Mouse (Mus musculus): ENCODE data around the gene Slc16a7. TPM values are rescaled to one million over a fixed set of nuclear protein-coding genes. Genes with fewer than 3 reads are reported as not detected.

Gene Slc16a7
- polyA plus RNA-seq, 1 experiment from 2014 or later: 2.8 TPM

DNA sequence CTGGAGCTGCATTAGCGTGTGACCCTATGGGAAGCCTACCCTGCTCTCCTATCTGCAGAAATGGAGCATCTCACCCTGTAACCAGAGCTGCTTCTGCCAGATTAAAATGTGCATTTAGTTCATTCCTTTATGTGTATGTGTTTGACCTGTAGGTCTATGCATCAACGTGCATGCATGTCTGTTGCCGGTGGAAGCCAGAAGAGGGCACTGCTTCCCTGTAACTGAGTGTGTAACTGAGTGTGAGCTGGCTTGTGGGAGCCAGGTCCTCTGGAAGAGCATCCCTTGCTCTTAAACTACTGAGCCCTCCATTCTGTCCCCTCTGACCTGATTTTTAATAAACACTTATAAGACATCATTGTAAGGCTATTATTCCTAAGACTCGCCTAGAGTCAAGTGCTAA is 124.3 kb downstream of the Slc16a7 start:
- no peaks in the 10 kb centered on the region for H3K9me3 ChIP-seq (replicated peaks)
- WGBS: 69% methylated on average over 4 of the region's 4 CpGs
- DNase-seq (ENCODE audit: low spot score): peak; percentile 64
- no peaks in the 10 kb centered on the region for H3K27me3 ChIP-seq (ENCODE audit: low read depth, poor library complexity, severe bottlenecking)
- no peak overlapping the region for H3K27ac ChIP-seq
- H3K4me1 ChIP-seq: no peaks in the 10 kb centered on the region
- H3K4me3 ChIP-seq: no peak overlapping the region
- H3K36me3 ChIP-seq: no peaks in the 10 kb centered on the region

- Histone ChIP-seq H3K4me3 (no peak overlapping the region), H3K4me1 (no peaks in the 10 kb centered on the region), H3K36me3 (no peaks in the 10 kb centered on the region), H3K27me3 (ENCODE audit: low read depth, poor library complexity, severe bottlenecking) (no peaks in the 10 kb centered on the region), H3K9me3 (replicated peaks) (no peaks in the 10 kb centered on the region), H3K27ac (no peak overlapping the region)
- DNase-seq (ENCODE audit: low spot score): no peak
- WGBS: 95% methylated on average over 4 of the region's 4 CpGs
These were observed 133.4 kb downstream of the Slc16a7 start for GRCm38 (mm10) chr10:125255904-125256303.

DNA sequence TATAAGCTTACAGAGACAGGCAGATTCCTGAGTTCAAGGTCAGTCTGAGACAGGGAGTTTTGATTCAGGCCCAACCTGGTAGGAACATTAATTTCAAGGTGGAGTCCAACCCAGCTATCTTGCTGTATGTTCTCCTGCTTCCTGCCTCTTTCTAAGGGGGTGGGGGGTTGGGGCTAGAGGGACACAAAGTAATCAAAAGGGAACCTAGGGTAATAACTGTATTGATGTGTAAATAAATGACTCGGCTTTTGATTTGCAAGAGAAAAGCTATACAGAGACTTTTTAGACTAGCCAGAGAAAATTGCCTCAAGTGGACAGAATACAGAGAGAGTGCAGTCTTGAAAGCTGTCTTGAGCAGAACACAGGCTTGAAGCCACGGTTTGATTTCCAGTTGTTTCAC is 174.7 kb downstream of the Slc16a7 start:
- Histone ChIP-seq H3K27ac (no peak overlapping the region), H3K4me1 (no peaks in the 10 kb centered on the region), H3K36me3 (no peaks in the 10 kb centered on the region), H3K4me3 (no peak overlapping the region), H3K9me3 (replicated peaks) (no peaks in the 10 kb centered on the region), H3K27me3 (ENCODE audit: low read depth, poor library complexity, severe bottlenecking) (no peaks in the 10 kb centered on the region)
- WGBS: 80% methylated on average over 2 of the region's 2 CpGs
- DNase-seq (ENCODE audit: low spot score): no peak

DNA sequence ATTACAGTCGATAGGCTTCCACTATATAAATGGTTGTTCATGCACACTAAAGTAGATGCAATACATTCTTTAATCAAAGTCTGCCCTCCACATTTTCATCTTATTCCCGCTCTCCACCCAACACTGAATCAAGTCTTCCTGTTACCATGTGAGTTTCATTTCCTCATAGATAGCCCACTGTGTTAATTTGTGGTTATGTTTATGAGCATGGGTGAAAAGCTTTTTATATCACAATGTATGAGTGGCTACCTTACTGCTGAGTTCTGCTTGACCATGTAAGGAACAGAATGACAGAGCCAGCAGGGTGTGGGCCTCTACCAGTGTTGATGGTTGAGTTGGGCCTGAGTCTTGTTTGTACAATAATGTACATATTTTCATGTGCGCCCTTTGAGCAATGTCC is 175.5 kb downstream of the Slc16a7 start:
- Histone ChIP-seq H3K27ac (no peak overlapping the region), H3K9me3 (replicated peaks) (no peaks in the 10 kb centered on the region), H3K4me3 (no peak overlapping the region), H3K27me3 (ENCODE audit: low read depth, poor library complexity, severe bottlenecking) (no peaks in the 10 kb centered on the region), H3K36me3 (no peaks in the 10 kb centered on the region), H3K4me1 (no peaks in the 10 kb centered on the region)
- no peak for DNase-seq (ENCODE audit: low spot score)
- WGBS: 95% methylated on average over 3 of the region's 3 CpGs

- DNase-seq (ENCODE audit: low spot score): no peak
- H3K27me3 ChIP-seq (ENCODE audit: low read depth, poor library complexity, severe bottlenecking): no peaks in the 10 kb centered on the region
- no peaks in the 10 kb centered on the region for H3K36me3 ChIP-seq
- no peak overlapping the region for H3K27ac ChIP-seq
- WGBS: 71% methylated on average over 5 of the region's 5 CpGs
- H3K4me1 ChIP-seq: no peaks in the 10 kb centered on the region
- no peaks in the 10 kb centered on the region for H3K9me3 ChIP-seq (replicated peaks)
- no peak overlapping the region for H3K4me3 ChIP-seq
These were observed 201.7 kb downstream of the Slc16a7 start for GRCm38 (mm10) chr10:125187544-125187943.

GRCm38 (mm10) chr10:125185387-125185786 is 203.9 kb downstream of the Slc16a7 start:
- no peaks in the 10 kb centered on the region for H3K27me3 ChIP-seq (ENCODE audit: low read depth, poor library complexity, severe bottlenecking)
- 87% methylated on average over 4 of the region's 4 CpGs for WGBS
- no peaks in the 10 kb centered on the region for H3K4me1 ChIP-seq
- H3K36me3 ChIP-seq: no peaks in the 10 kb centered on the region
- H3K27ac ChIP-seq: no peak overlapping the region
- DNase-seq (ENCODE audit: low spot score): no peak
- no peak overlapping the region for H3K4me3 ChIP-seq
- no peaks in the 10 kb centered on the region for H3K9me3 ChIP-seq (replicated peaks)

- Histone ChIP-seq H3K27me3 (ENCODE audit: low read depth, poor library complexity, severe bottlenecking) (no peaks in the 10 kb centered on the region), H3K4me1 (no peaks in the 10 kb centered on the region), H3K9me3 (replicated peaks) (no peaks in the 10 kb centered on the region), H3K27ac (no peak overlapping the region), H3K4me3 (no peak overlapping the region), H3K36me3 (no peaks in the 10 kb centered on the region)
- WGBS: 52% methylated on average over 5 of the region's 5 CpGs
- no peak for DNase-seq (ENCODE audit: low spot score)
These were observed 205.1 kb downstream of the Slc16a7 start for GRCm38 (mm10) chr10:125184146-125184545.

- H3K36me3 ChIP-seq: no peaks in the 10 kb centered on the region
- no peaks in the 10 kb centered on the region for H3K27me3 ChIP-seq (ENCODE audit: low read depth, poor library complexity, severe bottlenecking)
- DNase-seq (ENCODE audit: low spot score): no peak
- no peak overlapping the region for H3K27ac ChIP-seq
- H3K4me3 ChIP-seq: no peak overlapping the region
- whole genome bisulfite sequencing: 92% methylated on average over 3 of the region's 3 CpGs
- H3K9me3 ChIP-seq (replicated peaks): no peaks in the 10 kb centered on the region
- no peaks in the 10 kb centered on the region for H3K4me1 ChIP-seq
These were observed 206.7 kb downstream of the Slc16a7 start for GRCm38 (mm10) chr10:125182545-125182944.

DNA sequence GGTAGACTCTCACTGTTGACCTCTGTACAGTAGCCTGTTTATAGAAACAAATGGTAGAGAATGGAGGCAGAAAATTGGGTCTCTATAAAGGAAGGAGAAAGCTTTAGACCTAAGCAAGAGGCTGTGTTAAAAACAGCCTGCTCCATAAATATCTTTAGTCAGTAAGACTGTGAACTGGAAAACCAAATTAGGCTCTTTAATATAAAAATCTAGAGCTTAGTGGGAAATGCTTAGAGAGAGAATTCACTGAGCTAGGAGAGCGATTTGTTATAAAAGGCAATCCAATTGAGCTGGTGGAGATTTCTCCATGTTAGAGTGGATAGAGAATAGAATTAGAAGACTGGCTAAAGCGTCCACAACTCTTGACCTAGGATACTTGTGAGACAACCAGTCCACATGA is 211.5 kb downstream of the Slc16a7 start:
- Histone ChIP-seq H3K27ac (no peak overlapping the region), H3K27me3 (ENCODE audit: low read depth, poor library complexity, severe bottlenecking) (no peaks in the 10 kb centered on the region), H3K4me1 (no peaks in the 10 kb centered on the region), H3K9me3 (replicated peaks) (no peaks in the 10 kb centered on the region), H3K36me3 (no peaks in the 10 kb centered on the region), H3K4me3 (no peak overlapping the region)
- whole genome bisulfite sequencing: 89% methylated on average over 2 of the region's 2 CpGs
- DNase-seq (ENCODE audit: low spot score): no peak

DNA sequence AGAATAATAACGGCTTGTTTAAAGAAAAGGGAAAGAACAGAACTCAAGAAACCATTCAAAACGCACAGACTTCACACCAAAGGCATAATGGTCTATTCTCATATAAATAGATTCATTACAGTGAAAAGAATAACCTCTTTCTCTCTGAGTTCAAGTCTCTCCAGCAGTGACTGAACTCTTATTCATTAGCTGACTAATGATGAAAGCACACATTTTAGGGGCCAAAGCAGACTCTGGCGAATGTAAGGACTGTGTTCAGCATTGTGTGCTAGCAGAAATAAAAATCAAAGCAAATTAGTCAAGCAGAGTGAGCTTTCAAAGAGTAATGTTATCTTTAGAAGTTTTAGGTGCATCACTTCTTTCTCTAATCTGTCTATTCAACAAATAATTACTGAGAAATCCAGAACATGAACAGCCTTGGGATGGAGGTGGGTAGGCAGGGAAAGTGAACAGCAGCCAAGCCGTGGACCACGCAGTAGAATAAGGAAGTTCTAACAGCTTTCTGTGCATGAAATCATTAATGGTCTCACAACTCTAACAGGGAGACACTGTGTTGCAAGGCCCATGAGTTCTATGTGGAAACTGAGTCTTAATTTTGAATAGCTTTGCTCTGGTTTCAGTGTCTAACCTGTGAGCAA is 214.1 kb downstream of the Slc16a7 start:
- H3K27ac ChIP-seq: no peak overlapping the region
- H3K4me3 ChIP-seq: no peak overlapping the region
- H3K4me1 ChIP-seq: no peaks in the 10 kb centered on the region
- WGBS: 86% methylated on average over 5 of the region's 5 CpGs
- DNase-seq (ENCODE audit: low spot score): no peak
- no peaks in the 10 kb centered on the region for H3K36me3 ChIP-seq
- H3K9me3 ChIP-seq (replicated peaks): no peaks in the 10 kb centered on the region
- H3K27me3 ChIP-seq (ENCODE audit: low read depth, poor library complexity, severe bottlenecking): no peaks in the 10 kb centered on the region

GRCm38 (mm10) chr10:125171625-125172024 is 217.6 kb downstream of the Slc16a7 start:
- Histone ChIP-seq H3K4me3 (no peak overlapping the region), H3K27ac (no peak overlapping the region), H3K9me3 (replicated peaks) (no peaks in the 10 kb centered on the region), H3K27me3 (ENCODE audit: low read depth, poor library complexity, severe bottlenecking) (no peaks in the 10 kb centered on the region), H3K36me3 (no peaks in the 10 kb centered on the region), H3K4me1 (no peaks in the 10 kb centered on the region)
- DNase-seq (ENCODE audit: low spot score): no peak
- WGBS: 91% methylated on average over 10 of the region's 10 CpGs

DNA sequence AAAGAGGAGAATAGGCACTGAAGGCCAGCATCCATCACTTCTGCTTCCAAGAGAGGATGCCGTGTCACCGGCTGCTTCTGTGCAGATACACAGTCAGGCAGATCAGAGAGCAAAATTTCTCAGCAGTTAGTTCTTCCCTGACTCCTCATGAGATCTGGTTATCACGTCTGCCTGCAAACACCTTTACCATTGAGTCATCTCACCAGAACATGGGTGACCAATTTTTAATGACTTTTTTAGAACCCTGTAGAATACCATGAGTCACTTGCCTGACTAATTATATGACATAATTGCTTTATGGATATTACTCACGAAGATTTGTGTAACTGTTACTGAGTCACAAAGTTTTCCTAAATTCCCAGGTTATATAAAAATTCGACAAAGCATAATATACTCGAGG is 218.1 kb downstream of the Slc16a7 start:
- no peak overlapping the region for H3K27ac ChIP-seq
- no peaks in the 10 kb centered on the region for H3K27me3 ChIP-seq (ENCODE audit: low read depth, poor library complexity, severe bottlenecking)
- H3K4me3 ChIP-seq: no peak overlapping the region
- WGBS: 91% methylated on average over 6 of the region's 6 CpGs
- H3K4me1 ChIP-seq: no peaks in the 10 kb centered on the region
- no peaks in the 10 kb centered on the region for H3K36me3 ChIP-seq
- no peak for DNase-seq (ENCODE audit: low spot score)
- no peaks in the 10 kb centered on the region for H3K9me3 ChIP-seq (replicated peaks)

All from limb, embryonic 10.5 days (tissue).